Mouse (Mus musculus): ENCODE measurements at regions not wholly inside any gene's neighbourhood (a gene's known extent, or its start where the extent isn't known, plus 50 kb on each side); places are given as distances from the start of the nearest gene placed in this dataset.

- no peaks in the 10 kb centered on the region for H3K4me1 ChIP-seq (replicated peaks; ENCODE audit: control insufficient read depth, insufficient read depth, low read length)
- H3K27me3 ChIP-seq (replicated peaks; ENCODE audit: control insufficient read depth, insufficient read depth, low read length) = no peaks in the 10 kb centered on the region
- 72% methylated on average over 3 of the region's 3 CpGs for WGBS
- no peak overlapping the region for H3K4me3 ChIP-seq (ENCODE audit: low read depth, low read length)
- H3K36me3 ChIP-seq (ENCODE audit: control insufficient read depth, insufficient read depth, low read length) = no peaks in the 10 kb centered on the region
- H3K27ac ChIP-seq (ENCODE audit: low read depth, low read length) = no peak overlapping the region
- DNase-seq (ENCODE audit: low spot score) = no peak
- H3K4me2 ChIP-seq = no peak overlapping the region
- no peak overlapping the region for H3K9ac ChIP-seq (ENCODE audit: low read depth, low read length)
- ATAC-seq (replicated peaks; ENCODE audit: low FRiP score) = no peak
- H3K9me3 ChIP-seq (ENCODE audit: control insufficient read depth, low read length) = no peaks in the 10 kb centered on the region
Observed at GRCm38 (mm10) chr12:70645407-70645806, 179.9 kb upstream of the Frmd6 start.

- no peak overlapping the region for H3K4me3 ChIP-seq (ENCODE audit: low read depth, low read length)
- no peak overlapping the region for H3K4me2 ChIP-seq
- H3K27me3 ChIP-seq (replicated peaks; ENCODE audit: control insufficient read depth, insufficient read depth, low read length) = no peaks in the 10 kb centered on the region
- no peak overlapping the region for H3K9ac ChIP-seq (ENCODE audit: low read depth, low read length)
- ATAC-seq (replicated peaks; ENCODE audit: low FRiP score) (no peak), DNase-seq (ENCODE audit: low spot score) (no peak)
- 46% methylated on average over 6 of the region's 6 CpGs for WGBS
- H3K27ac ChIP-seq (ENCODE audit: low read depth, low read length) = no peak overlapping the region
- H3K4me1 ChIP-seq (replicated peaks; ENCODE audit: control insufficient read depth, insufficient read depth, low read length) = no peaks in the 10 kb centered on the region
- H3K9me3 ChIP-seq (ENCODE audit: control insufficient read depth, low read length) = no peaks in the 10 kb centered on the region
- H3K36me3 ChIP-seq (ENCODE audit: control insufficient read depth, insufficient read depth, low read length) = no peaks in the 10 kb centered on the region
Observed at GRCm38 (mm10) chr12:70647516-70647915, 177.8 kb upstream of the Frmd6 start.

GRCm38 (mm10) chr12:70648179-70648811, 177.0 kb upstream of the Frmd6 start:
- Histone ChIP-seq H3K4me1 (replicated peaks; ENCODE audit: control insufficient read depth, insufficient read depth, low read length) (no peaks in the 10 kb centered on the region), H3K9ac (ENCODE audit: low read depth, low read length) (no peak overlapping the region), H3K27me3 (replicated peaks; ENCODE audit: control insufficient read depth, insufficient read depth, low read length) (no peaks in the 10 kb centered on the region), H3K4me2 (no peak overlapping the region), H3K36me3 (ENCODE audit: control insufficient read depth, insufficient read depth, low read length) (no peaks in the 10 kb centered on the region), H3K4me3 (ENCODE audit: low read depth, low read length) (no peak overlapping the region), H3K9me3 (ENCODE audit: control insufficient read depth, low read length) (no peaks in the 10 kb centered on the region), H3K27ac (ENCODE audit: low read depth, low read length) (no peak overlapping the region)
- WGBS = 83% methylated on average over 6 of the region's 6 CpGs
- ATAC-seq (replicated peaks; ENCODE audit: low FRiP score) (no peak), DNase-seq (ENCODE audit: low spot score) (no peak)

GRCm38 (mm10) chr12:70648812-70649188, 176.5 kb upstream of the Frmd6 start:
- no peaks in the 10 kb centered on the region for H3K27me3 ChIP-seq (replicated peaks; ENCODE audit: control insufficient read depth, insufficient read depth, low read length)
- H3K9ac ChIP-seq (ENCODE audit: low read depth, low read length) = no peak overlapping the region
- H3K4me2 ChIP-seq = no peak overlapping the region
- no peak overlapping the region for H3K4me3 ChIP-seq (ENCODE audit: low read depth, low read length)
- 23% methylated on average over 1 of the region's 1 CpGs for WGBS
- no peaks in the 10 kb centered on the region for H3K4me1 ChIP-seq (replicated peaks; ENCODE audit: control insufficient read depth, insufficient read depth, low read length)
- H3K27ac ChIP-seq (ENCODE audit: low read depth, low read length) = no peak overlapping the region
- no peak for DNase-seq (ENCODE audit: low spot score)
- H3K36me3 ChIP-seq (ENCODE audit: control insufficient read depth, insufficient read depth, low read length) = no peaks in the 10 kb centered on the region
- ATAC-seq (replicated peaks; ENCODE audit: low FRiP score) = no peak
- no peaks in the 10 kb centered on the region for H3K9me3 ChIP-seq (ENCODE audit: control insufficient read depth, low read length)

- no peaks in the 10 kb centered on the region for H3K36me3 ChIP-seq (ENCODE audit: control insufficient read depth, insufficient read depth, low read length)
- no peak overlapping the region for H3K9ac ChIP-seq (ENCODE audit: low read depth, low read length)
- ATAC-seq (replicated peaks; ENCODE audit: low FRiP score) = no peak
- 10% methylated on average over 2 of the region's 2 CpGs for WGBS
- H3K4me3 ChIP-seq (ENCODE audit: low read depth, low read length) = no peak overlapping the region
- no peaks in the 10 kb centered on the region for H3K4me1 ChIP-seq (replicated peaks; ENCODE audit: control insufficient read depth, insufficient read depth, low read length)
- no peaks in the 10 kb centered on the region for H3K9me3 ChIP-seq (ENCODE audit: control insufficient read depth, low read length)
- H3K27me3 ChIP-seq (replicated peaks; ENCODE audit: control insufficient read depth, insufficient read depth, low read length) = no peaks in the 10 kb centered on the region
- no peak overlapping the region for H3K4me2 ChIP-seq
- no peak overlapping the region for H3K27ac ChIP-seq (ENCODE audit: low read depth, low read length)
- DNase-seq (ENCODE audit: low spot score) = no peak
Observed at GRCm38 (mm10) chr12:70649691-70650090, 175.6 kb upstream of the Frmd6 start.

GRCm38 (mm10) chr12:70650470-70650869, 174.8 kb upstream of the Frmd6 start:
- Histone ChIP-seq H3K4me3 (ENCODE audit: low read depth, low read length) (no peak overlapping the region), H3K4me1 (replicated peaks; ENCODE audit: control insufficient read depth, insufficient read depth, low read length) (no peaks in the 10 kb centered on the region), H3K9me3 (ENCODE audit: control insufficient read depth, low read length) (no peaks in the 10 kb centered on the region), H3K36me3 (ENCODE audit: control insufficient read depth, insufficient read depth, low read length) (no peaks in the 10 kb centered on the region), H3K27me3 (replicated peaks; ENCODE audit: control insufficient read depth, insufficient read depth, low read length) (no peaks in the 10 kb centered on the region), H3K27ac (ENCODE audit: low read depth, low read length) (no peak overlapping the region), H3K4me2 (no peak overlapping the region), H3K9ac (ENCODE audit: low read depth, low read length) (no peak overlapping the region)
- 77% methylated on average over 4 of the region's 4 CpGs for WGBS
- ATAC-seq (replicated peaks; ENCODE audit: low FRiP score) (no peak), DNase-seq (ENCODE audit: low spot score) (no peak)

- Histone ChIP-seq H3K27ac (ENCODE audit: low read depth, low read length) (no peak overlapping the region), H3K9me3 (ENCODE audit: control insufficient read depth, low read length) (no peaks in the 10 kb centered on the region), H3K9ac (ENCODE audit: low read depth, low read length) (no peak overlapping the region), H3K4me3 (ENCODE audit: low read depth, low read length) (no peak overlapping the region), H3K4me2 (no peak overlapping the region), H3K36me3 (ENCODE audit: control insufficient read depth, insufficient read depth, low read length) (no peaks in the 10 kb centered on the region), H3K27me3 (replicated peaks; ENCODE audit: control insufficient read depth, insufficient read depth, low read length) (no peaks in the 10 kb centered on the region), H3K4me1 (replicated peaks; ENCODE audit: control insufficient read depth, insufficient read depth, low read length) (no peaks in the 10 kb centered on the region)
- ATAC-seq (replicated peaks; ENCODE audit: low FRiP score) (no peak), DNase-seq (ENCODE audit: low spot score) (no peak)
- 80% methylated on average over 3 of the region's 3 CpGs for WGBS
Observed at GRCm38 (mm10) chr12:70652751-70653150, 172.6 kb upstream of the Frmd6 start.

GRCm38 (mm10) chr12:70653971-70654370, 171.3 kb upstream of the Frmd6 start:
- 84% methylated on average over 8 of the region's 8 CpGs for WGBS

GRCm38 (mm10) chr12:70654546-70654945, 170.8 kb upstream of the Frmd6 start:
- Histone ChIP-seq H3K9me3 (ENCODE audit: control insufficient read depth, low read length) (no peaks in the 10 kb centered on the region), H3K4me2 (no peak overlapping the region), H3K9ac (ENCODE audit: low read depth, low read length) (no peak overlapping the region), H3K4me1 (replicated peaks; ENCODE audit: control insufficient read depth, insufficient read depth, low read length) (no peaks in the 10 kb centered on the region), H3K4me3 (ENCODE audit: low read depth, low read length) (no peak overlapping the region), H3K27ac (ENCODE audit: low read depth, low read length) (no peak overlapping the region), H3K36me3 (ENCODE audit: control insufficient read depth, insufficient read depth, low read length) (no peaks in the 10 kb centered on the region), H3K27me3 (replicated peaks; ENCODE audit: control insufficient read depth, insufficient read depth, low read length) (no peaks in the 10 kb centered on the region)
- WGBS = 66% methylated on average over 3 of the region's 3 CpGs
- DNase-seq (ENCODE audit: low spot score) = no peak
- ATAC-seq (replicated peaks; ENCODE audit: low FRiP score) = no peak

More at GRCm38 (mm10) chr12:70653971-70654370, 171.3 kb upstream of the Frmd6 start:
- H3K4me1 ChIP-seq (replicated peaks; ENCODE audit: control insufficient read depth, insufficient read depth, low read length) = no peaks in the 10 kb centered on the region
- no peak overlapping the region for H3K4me3 ChIP-seq (ENCODE audit: low read depth, low read length)
- ATAC-seq (replicated peaks; ENCODE audit: low FRiP score) = no peak
- no peaks in the 10 kb centered on the region for H3K27me3 ChIP-seq (replicated peaks; ENCODE audit: control insufficient read depth, insufficient read depth, low read length)
- H3K27ac ChIP-seq (ENCODE audit: low read depth, low read length) = no peak overlapping the region
- no peak overlapping the region for H3K4me2 ChIP-seq
- H3K36me3 ChIP-seq (ENCODE audit: control insufficient read depth, insufficient read depth, low read length) = no peaks in the 10 kb centered on the region
- DNase-seq (ENCODE audit: low spot score) = no peak
- no peak overlapping the region for H3K9ac ChIP-seq (ENCODE audit: low read depth, low read length)
- H3K9me3 ChIP-seq (ENCODE audit: control insufficient read depth, low read length) = no peaks in the 10 kb centered on the region
